Mouse (Mus musculus): ENCODE results near the gene Bcl2l11. TPM values are rescaled to one million over a fixed set of nuclear protein-coding genes. Genes with fewer than 3 reads are reported as not detected.

The Bcl2l11 gene
- polyA plus RNA-seq, 1 experiment, result 75.5 TPM

- no peak overlapping the region for H3K4me3 ChIP-seq (ENCODE audit: low read depth, low read length)
- H3K9ac ChIP-seq (ENCODE audit: low read depth, poor library complexity, severe bottlenecking), result no peak overlapping the region
- H3K36me3 ChIP-seq (ENCODE audit: control insufficient read depth, insufficient read depth, low read length, poor library complexity, severe bottlenecking), result no peaks in the 10 kb centered on the region
- H3K4me1 ChIP-seq (ENCODE audit: control insufficient read depth, insufficient read depth, low read length), result peaks cover 2% of the 10 kb centered on the region
- H3K27me3 ChIP-seq (ENCODE audit: control insufficient read depth, insufficient read depth, low read length, poor library complexity, severe bottlenecking), result no peaks in the 10 kb centered on the region
- no peak for TF ChIP-seq EP300 (IDR thresholded peaks at IDR 0.05; ENCODE audit: insufficient read depth, low read depth, low read length)
- TF ChIP-seq POLR2A (IDR thresholded peaks at IDR 0.05; ENCODE audit: insufficient read depth, low read length), result no peak
- TF ChIP-seq CTCF (IDR thresholded peaks at IDR 0.05; ENCODE audit: low read depth, low read length), result no peak
- no peaks in the 10 kb centered on the region for H3K9me3 ChIP-seq (replicated peaks; ENCODE audit: control insufficient read depth, insufficient read depth, low read length, poor library complexity, severe bottlenecking)
- H3K27ac ChIP-seq (ENCODE audit: insufficient read depth, low read length), result no peak overlapping the region
Observed at GRCm38 (mm10) chr2:128117605-128118004, 8.2 kb upstream of the Bcl2l11 start.

- Histone ChIP-seq H3K4me3 (ENCODE audit: low read depth, low read length) (no peak overlapping the region), H3K9me3 (replicated peaks; ENCODE audit: control insufficient read depth, insufficient read depth, low read length, poor library complexity, severe bottlenecking) (no peaks in the 10 kb centered on the region), H3K27ac (ENCODE audit: insufficient read depth, low read length) (no peak overlapping the region), H3K4me1 (ENCODE audit: control insufficient read depth, insufficient read depth, low read length) (peaks cover 2% of the 10 kb centered on the region), H3K36me3 (ENCODE audit: control insufficient read depth, insufficient read depth, low read length, poor library complexity, severe bottlenecking) (no peaks in the 10 kb centered on the region), H3K27me3 (ENCODE audit: control insufficient read depth, insufficient read depth, low read length, poor library complexity, severe bottlenecking) (no peaks in the 10 kb centered on the region), H3K9ac (ENCODE audit: low read depth, poor library complexity, severe bottlenecking) (no peak overlapping the region)
- TF ChIP-seq CTCF (IDR thresholded peaks at IDR 0.05; ENCODE audit: low read depth, low read length) (no peak), POLR2A (IDR thresholded peaks at IDR 0.05; ENCODE audit: insufficient read depth, low read length) (no peak), EP300 (IDR thresholded peaks at IDR 0.05; ENCODE audit: insufficient read depth, low read depth, low read length) (no peak)
Observed at GRCm38 (mm10) chr2:128118971-128119370, 6.9 kb upstream of the Bcl2l11 start.

GRCm38 (mm10) chr2:128122491-128122890 is 3.3 kb upstream of the Bcl2l11 start:
- peak overlapping the region; percentile 21 for H3K4me3 ChIP-seq (ENCODE audit: low read depth, low read length)
- H3K27me3 ChIP-seq (ENCODE audit: control insufficient read depth, insufficient read depth, low read length, poor library complexity, severe bottlenecking), result no peaks in the 10 kb centered on the region
- no peaks in the 10 kb centered on the region for H3K36me3 ChIP-seq (ENCODE audit: control insufficient read depth, insufficient read depth, low read length, poor library complexity, severe bottlenecking)
- no peak overlapping the region for H3K27ac ChIP-seq (ENCODE audit: insufficient read depth, low read length)
- H3K9me3 ChIP-seq (replicated peaks; ENCODE audit: control insufficient read depth, insufficient read depth, low read length, poor library complexity, severe bottlenecking), result no peaks in the 10 kb centered on the region
- peak overlapping the region; percentile 21 for H3K9ac ChIP-seq (ENCODE audit: low read depth, poor library complexity, severe bottlenecking)
- no peaks in the 10 kb centered on the region for H3K4me1 ChIP-seq (ENCODE audit: control insufficient read depth, insufficient read depth, low read length)
- TF ChIP-seq POLR2A (IDR thresholded peaks at IDR 0.05; ENCODE audit: insufficient read depth, low read length) (no peak), CTCF (IDR thresholded peaks at IDR 0.05; ENCODE audit: low read depth, low read length) (peak; percentile 80), EP300 (IDR thresholded peaks at IDR 0.05; ENCODE audit: insufficient read depth, low read depth, low read length) (0 out of 2 replicates have a peak, but pooled peaks have one; percentile 13)

- H3K9me3 ChIP-seq (replicated peaks; ENCODE audit: control insufficient read depth, insufficient read depth, low read length, poor library complexity, severe bottlenecking), result no peaks in the 10 kb centered on the region
- peak overlapping the region; percentile 38 for H3K9ac ChIP-seq (ENCODE audit: low read depth, poor library complexity, severe bottlenecking)
- H3K27me3 ChIP-seq (ENCODE audit: control insufficient read depth, insufficient read depth, low read length, poor library complexity, severe bottlenecking), result no peaks in the 10 kb centered on the region
- H3K4me3 ChIP-seq (ENCODE audit: low read depth, low read length), result peak overlapping the region; percentile 39
- TF ChIP-seq POLR2A (IDR thresholded peaks at IDR 0.05; ENCODE audit: insufficient read depth, low read length), result no peak
- TF ChIP-seq CTCF (IDR thresholded peaks at IDR 0.05; ENCODE audit: low read depth, low read length), result peak; percentile 30
- H3K27ac ChIP-seq (ENCODE audit: insufficient read depth, low read length), result no peak overlapping the region
- H3K4me1 ChIP-seq (ENCODE audit: control insufficient read depth, insufficient read depth, low read length), result no peaks in the 10 kb centered on the region
- no peaks in the 10 kb centered on the region for H3K36me3 ChIP-seq (ENCODE audit: control insufficient read depth, insufficient read depth, low read length, poor library complexity, severe bottlenecking)
Observed at GRCm38 (mm10) chr2:128122891-128123771, 2.7 kb upstream of the Bcl2l11 start.

- no peak overlapping the region for H3K27ac ChIP-seq (ENCODE audit: insufficient read depth, low read length)
- no peaks in the 10 kb centered on the region for H3K9me3 ChIP-seq (replicated peaks; ENCODE audit: control insufficient read depth, insufficient read depth, low read length, poor library complexity, severe bottlenecking)
- peak overlapping the region; percentile 38 for H3K9ac ChIP-seq (ENCODE audit: low read depth, poor library complexity, severe bottlenecking)
- TF ChIP-seq POLR2A (IDR thresholded peaks at IDR 0.05; ENCODE audit: insufficient read depth, low read length) (no peak), EP300 (IDR thresholded peaks at IDR 0.05; ENCODE audit: insufficient read depth, low read depth, low read length) (no peak), CTCF (IDR thresholded peaks at IDR 0.05; ENCODE audit: low read depth, low read length) (no peak)
- peak overlapping the region; percentile 76 for H3K4me3 ChIP-seq (ENCODE audit: low read depth, low read length)
- no peaks in the 10 kb centered on the region for H3K27me3 ChIP-seq (ENCODE audit: control insufficient read depth, insufficient read depth, low read length, poor library complexity, severe bottlenecking)
- peaks cover 4% of the 10 kb centered on the region for H3K4me1 ChIP-seq (ENCODE audit: control insufficient read depth, insufficient read depth, low read length)
- H3K36me3 ChIP-seq (ENCODE audit: control insufficient read depth, insufficient read depth, low read length, poor library complexity, severe bottlenecking), result peaks cover 4% of the 10 kb centered on the region; the same call in 1 of the 2 replicates
Observed at GRCm38 (mm10) chr2:128123921-128124683, 1.7 kb upstream of the Bcl2l11 start.
